Mouse (Mus musculus) myocyte (in vitro differentiated cells): ENCODE data around the gene Mybph.

ENCODE experiments used
- POLR2A ChIP-seq: IDR thresholded peaks from one replicate; pipeline ENCODE4 v1.6.1; 2011; ENCODE audit warnings: low read depth, mild to moderate bottlenecking, control low read depth, moderate library complexity; ENCODE audit not compliant: insufficient read length
- USF1 ChIP-seq: IDR thresholded peaks from one replicate; pipeline ENCODE4 v1.6.1; 2011; ENCODE audit warnings: low read depth, mild to moderate bottlenecking, control low read depth, moderate library complexity

DNA sequence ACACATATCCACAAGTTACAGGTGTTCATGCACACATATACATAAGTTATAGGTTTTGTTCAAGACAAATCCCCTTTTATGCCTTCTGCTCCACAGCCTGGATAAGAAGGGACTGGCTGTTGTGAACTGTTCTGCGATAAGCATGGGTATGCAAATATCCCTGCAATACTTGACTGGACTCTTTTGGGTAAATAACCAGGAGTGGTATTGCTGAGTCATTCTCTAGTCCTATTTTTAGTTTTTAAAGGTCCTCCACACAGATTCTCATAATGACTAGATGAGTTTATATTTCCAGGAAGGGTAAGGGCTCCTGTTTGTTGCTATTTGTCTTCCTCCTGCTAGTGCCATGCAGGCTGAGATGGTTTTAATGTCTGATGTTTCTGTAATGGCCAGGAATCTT, 27.9 kb downstream of the Mybph start:
- no peak for TF ChIP-seq USF1
- TF ChIP-seq POLR2A, result no peak
